ENCODE assay signal across 12 mouse cellular contexts in the genomic region with DNA sequence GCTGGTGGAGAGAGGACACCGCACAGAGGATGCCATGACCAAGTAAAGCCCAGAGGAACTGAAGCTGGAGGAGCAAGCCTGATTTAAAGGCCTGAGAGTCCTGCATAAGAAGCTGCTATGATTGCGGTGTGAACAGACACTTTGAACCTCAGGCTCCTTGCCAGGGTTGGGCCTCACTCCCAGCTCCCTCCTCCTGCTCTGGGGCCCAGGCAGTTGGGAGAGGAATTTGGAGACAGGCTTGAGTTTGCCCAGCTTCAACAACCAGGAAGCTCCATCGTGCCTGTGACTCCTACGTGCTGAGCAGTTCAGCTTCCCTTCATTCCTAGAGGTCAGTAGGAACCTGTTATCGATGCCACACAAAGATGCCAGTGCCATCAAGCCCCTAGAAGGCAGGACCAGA. TPM values are rescaled to one million over a fixed set of nuclear protein-coding genes. Genes with fewer than 3 reads are reported as not detected.
A peak's percentile ranks its signal among the peaks of the same experiment; 100 is the strongest.
DNase-seq lines count a peak whose midpoint lies in the region; ATAC-seq lines count a peak whose summit lies in the region.
"Had no signal": no experiment of that assay in that cellular context is flagged by ENCODE, and none has a peak within 500 bp of the region (broad histone marks: within the 10 kb centered on the region; RNA-seq: fewer than 3 reads in every experiment).

No protein-coding gene starts in this region.

- no peaks in the 10 kb centered on the region for H3K27me3 ChIP-seq in heart, embryonic 10.5 days (ENCODE audit: insufficient read depth, poor library complexity, severe bottlenecking)
- H3K27me3 ChIP-seq in intestine, embryonic 16.5 days (replicated peaks; ENCODE audit: control insufficient read depth, insufficient read depth, low read length) = no peaks in the 10 kb centered on the region
- no peaks in the 10 kb centered on the region for H3K27me3 ChIP-seq in stomach, embryonic 16.5 days (ENCODE audit: control insufficient read depth, insufficient read depth, low read length)

- no peaks in the 10 kb centered on the region for H3K9me3 ChIP-seq in heart, embryonic 10.5 days
- H3K9me3 ChIP-seq in intestine, embryonic 16.5 days (ENCODE audit: control insufficient read depth, low read length) = no peaks in the 10 kb centered on the region
- no peaks in the 10 kb centered on the region for H3K9me3 ChIP-seq in stomach, embryonic 16.5 days (replicated peaks; ENCODE audit: control insufficient read depth, low read length)
- H3K9me3 ChIP-seq: G1E; midbrain, embryonic 10.5 days had no signal

- H3K27ac ChIP-seq in heart, embryonic 10.5 days = peak overlapping the region; percentile 42; the same call in 1 of the 2 replicates
- peak overlapping the region; percentile 50 for H3K27ac ChIP-seq in intestine, embryonic 16.5 days (ENCODE audit: low read length)
- H3K27ac ChIP-seq in stomach, embryonic 16.5 days (ENCODE audit: low read length) = peak overlapping the region; percentile 91
- H3K27ac ChIP-seq: midbrain, embryonic 10.5 days had no signal

- no peaks in the 10 kb centered on the region for H3K36me3 ChIP-seq in heart, embryonic 10.5 days
- H3K36me3 ChIP-seq in intestine, embryonic 16.5 days (ENCODE audit: control insufficient read depth, insufficient read depth, low read length) = no peaks in the 10 kb centered on the region
- H3K36me3 ChIP-seq in stomach, embryonic 16.5 days (ENCODE audit: control insufficient read depth, insufficient read depth, low read length) = no peaks in the 10 kb centered on the region
- H3K36me3 ChIP-seq: G1E; midbrain, embryonic 10.5 days had no signal

- peak; percentile 84 for ATAC-seq in intestine, embryonic 16.5 days
- ATAC-seq in stomach, embryonic 16.5 days (ENCODE audit: insufficient read depth, low FRiP score) = peak; percentile 56; the same call in 1 of the 2 replicates

- no peak overlapping the region for H3K4me2 ChIP-seq in intestine, embryonic 16.5 days (ENCODE audit: low read depth, low read length)
- H3K4me2 ChIP-seq in stomach, embryonic 16.5 days (ENCODE audit: low read depth, low read length) = peak overlapping the region; percentile 17; the same call in 1 of the 2 replicates

- H3K9ac ChIP-seq in intestine, embryonic 16.5 days (ENCODE audit: low read depth, low read length) = no peak overlapping the region
- peak overlapping the region; percentile 50; the same call in 1 of the 2 replicates for H3K9ac ChIP-seq in stomach, embryonic 16.5 days (ENCODE audit: low read length)

- H3K4me1 ChIP-seq in heart, embryonic 10.5 days = peaks cover 25% of the 10 kb centered on the region
- H3K4me1 ChIP-seq in intestine, embryonic 16.5 days (ENCODE audit: control insufficient read depth, insufficient read depth, low read length) = peaks cover 8% of the 10 kb centered on the region
- H3K4me1 ChIP-seq in stomach, embryonic 16.5 days (ENCODE audit: control insufficient read depth, insufficient read depth, low read length) = peaks cover 7% of the 10 kb centered on the region; the same call in 1 of the 2 replicates

- H3K4me3 ChIP-seq in heart, embryonic 10.5 days = no peak overlapping the region
- no peak overlapping the region for H3K4me3 ChIP-seq in intestine, embryonic 16.5 days (ENCODE audit: low read length)
- H3K4me3 ChIP-seq in stomach, embryonic 16.5 days (replicated peaks; ENCODE audit: low read length) = no peak overlapping the region
- H3K4me3 ChIP-seq: midbrain, embryonic 10.5 days had no signal

- intact Hi-C loops in left cerebral cortex, postnatal 4 days (cut with DNase I) = no loop called here
- intact Hi-C loops in left cerebral cortex, postnatal 10 days (cut with DNase I) = no loop called here

- DNase-seq in left cerebral cortex, postnatal 4 days = peak; percentile 37
- DNase-seq in left cerebral cortex, adult 11 months (ENCODE audit: low spot score) = no peak
- DNase-seq in heart, embryonic 10.5 days (ENCODE audit: low spot score) = no peak
- no peak for DNase-seq in neural tube, embryonic 10.5 days (ENCODE audit: extremely low spot score, low spot score)
- no peak for DNase-seq in left cerebral cortex, postnatal 10 days (ENCODE audit: extremely low spot score in 1 of 2, low spot score in 2 of 2)
- DNase-seq: layer of hippocampus, adult 9-11 months; retina, postnatal 1 day had no signal

- WGBS in heart, embryonic 10.5 days = 58% methylated on average over 5 of the region's 5 CpGs
- WGBS in intestine, embryonic 16.5 days = 46% methylated on average over 5 of the region's 5 CpGs
- 39% methylated on average over 5 of the region's 5 CpGs for WGBS in stomach, embryonic 16.5 days

RNA-seq across cellular contexts. Expression of gene Emp2, which starts 35.7 kb away (rescaled TPM):
- total RNA-seq in left cerebral cortex, postnatal 4 days (2021) = 10 to 100 TPM; 19.3 TPM
- polyA plus RNA-seq in heart, embryonic 10.5 days (2016; fragmentation: Nextera tagmentation; extraction: Ambion mirVana) = 22.3 and 25.5 TPM in 2 replicates
- polyA plus RNA-seq in intestine, embryonic 16.5 days (2015; fragmentation: Nextera tagmentation; extraction: Ambion mirVana) = 18.5 and 19.3 TPM in 2 replicates
- polyA plus RNA-seq in stomach, embryonic 16.5 days (2015; fragmentation: Nextera tagmentation; extraction: Ambion mirVana) = 83.5 and 110 TPM in 2 replicates
- 10 to 100 TPM; 28.9 to 30.2 TPM for total RNA-seq in left cerebral cortex, postnatal 10 days (2021)
- polyA plus RNA-seq: G1E had no signal

RNA-seq across cellular contexts. Expression of gene Tekt5, which starts 45.9 kb away (rescaled TPM):
- total RNA-seq in left cerebral cortex, postnatal 4 days (2021) = 1 to 10 TPM; 4.1 to 5.2 TPM
- 0.11 and 0.23 TPM in 2 replicates for polyA plus RNA-seq in heart, embryonic 10.5 days (2016; fragmentation: Nextera tagmentation; extraction: Ambion mirVana)
- 0.27 and 0.35 TPM in 2 replicates for polyA plus RNA-seq in intestine, embryonic 16.5 days (2015; fragmentation: Nextera tagmentation; extraction: Ambion mirVana)
- polyA plus RNA-seq in stomach, embryonic 16.5 days (2015; fragmentation: Nextera tagmentation; extraction: Ambion mirVana) = 1.7 and 2.0 TPM in 2 replicates
- total RNA-seq in left cerebral cortex, postnatal 10 days (2021) = 1 to 10 TPM; 7.3 to 7.7 TPM
- total RNA-seq: gastrocnemius, adult 8-10 months had no signal
- polyA plus RNA-seq: midbrain, embryonic 10.5 days had no signal
